Mouse (Mus musculus) telencephalon, adult 2 months (tissue): ENCODE measurements around the gene Ncbp1.

Source experiments
- DNase-seq: peaks from one replicate; pipeline ENCODE4 v3.0.0-alpha.2; 2011; ENCODE audit warnings: low read depth, low spot score

The Ncbp1 gene

GRCm38 (mm10) chr4:46201834-46202561 is 63.6 kb downstream of the Ncbp1 start:
- peak; percentile 60 for DNase-seq

GRCm38 (mm10) chr4:46202562-46203126 is 64.2 kb downstream of the Ncbp1 start:
- no peak for DNase-seq

- no peak for DNase-seq
Measured at GRCm38 (mm10) chr4:46221090-46221489, 82.7 kb downstream of the Ncbp1 start.
